Mouse (Mus musculus) heart, postnatal 0 days (tissue): Measurements from ENCODE around the gene Tbata.

ENCODE experiments used
- CTCF ChIP-seq: IDR thresholded peaks from 2 replicates; pipeline ENCODE4 v1.5.1; 2016; ENCODE audit warnings: antibody characterized with exemption, control low read depth, low read depth
- EP300 ChIP-seq: IDR thresholded peaks from 2 replicates; pipeline ENCODE4 v1.6.1; 2016; ENCODE audit warnings: antibody characterized with exemption, low read depth

GRCm38 (mm10) chr10:61123276-61123913 is 48.4 kb upstream of the Tbata start:
- TF ChIP-seq CTCF (no peak), EP300 (no peak)
